Mouse (Mus musculus) monocyte, adult 5-6 weeks (primary cell): Measurements from ENCODE around the gene Sh3bp1. TPM values are rescaled to one million over a fixed set of nuclear protein-coding genes. Genes with fewer than 3 reads are reported as not detected.

Experiments used
- ATAC-seq: fragments of 153-309, 156-312 bp; replicated peaks from 2 replicates; pipeline ENCODE4 v1.8.0; 2017; ENCODE audit warnings: mild to moderate bottlenecking; ENCODE audit not compliant: low TSS enrichment, insufficient number of reproducible peaks, severe bottlenecking, poor library complexity, low FRiP score
- total RNA-seq: library from RNA; stranded (forward); fragments of 200-1000, 200-491, 200-594 nt; gene quantifications from 3 replicates; pipeline ENCODE4 v1.2.3, GENCODE M21; 2017

Sh3bp1 gene
- total RNA-seq, 1 experiment from 2014 or later = 18.5 TPM

DNA sequence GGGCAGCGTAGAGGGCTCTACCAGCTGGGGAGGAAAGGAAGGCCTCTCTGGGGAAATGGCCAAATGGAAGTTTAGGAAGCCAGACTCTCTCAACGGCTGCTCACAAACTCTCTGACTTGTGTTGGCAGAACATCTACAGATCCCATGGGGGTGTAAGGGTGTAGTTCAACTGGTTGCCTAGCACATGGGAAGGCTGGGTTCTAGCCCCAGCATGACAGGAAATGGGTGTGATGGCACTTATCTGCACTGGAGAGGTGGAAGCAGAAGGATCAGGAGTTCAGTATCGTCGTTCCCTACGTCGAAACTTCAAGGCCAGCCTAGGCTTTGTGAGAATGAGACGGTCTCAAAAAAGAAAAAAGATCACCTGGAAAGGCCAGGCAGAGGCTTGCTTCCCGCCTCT, 9.4 kb downstream of the Sh3bp1 start:
- ATAC-seq = no peak

DNA sequence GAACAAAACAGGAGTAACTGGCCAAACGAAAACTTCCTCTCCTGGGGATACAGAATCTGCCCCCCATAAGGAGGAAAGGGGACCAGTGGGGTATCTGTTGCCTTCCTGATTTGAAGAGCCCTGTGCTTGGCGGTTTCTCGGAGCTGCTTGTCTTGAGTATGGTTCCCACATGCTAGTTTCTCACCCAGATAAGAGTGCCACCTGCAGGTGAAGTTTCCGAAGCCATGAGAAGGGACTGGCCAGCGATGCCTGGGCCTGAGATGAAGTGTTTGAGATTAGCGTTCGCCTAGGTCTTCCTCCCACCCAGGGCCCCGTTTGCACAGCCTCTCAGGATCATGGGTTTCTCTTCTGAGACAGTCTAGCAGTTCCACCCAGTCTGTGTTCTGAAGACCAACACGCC, 12.5 kb downstream of the Sh3bp1 start:
- no peak for ATAC-seq

DNA sequence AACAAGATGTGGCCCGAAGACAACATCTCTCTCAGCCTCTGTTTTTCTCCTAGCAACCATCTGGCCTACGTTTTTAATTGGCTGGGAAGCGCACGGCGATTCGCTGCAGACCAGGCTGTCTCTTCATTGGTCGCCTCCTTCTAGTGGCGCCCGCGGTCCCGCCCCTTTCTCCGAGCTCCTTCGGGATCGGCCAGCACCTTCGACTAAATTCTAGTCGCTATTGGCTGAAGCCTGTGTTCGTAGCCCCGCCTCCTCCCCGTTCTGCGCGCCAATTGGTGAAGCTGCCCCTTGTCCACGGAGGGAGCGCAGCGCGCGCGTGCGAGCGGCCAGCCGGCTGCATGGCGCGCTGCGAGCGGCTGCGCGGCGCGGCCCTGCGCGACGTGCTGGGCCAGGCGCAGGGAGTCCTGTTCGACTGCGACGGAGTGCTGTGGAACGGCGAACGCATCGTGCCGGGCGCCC, 14.1 kb downstream of the Sh3bp1 start, which contains the start of gene Pdxp:
Gene Pdxp, plus strand, starts transcription at position 288 of the 459 bp plus-strand sequence.
- ATAC-seq = peak; percentile 89

GRCm38 (mm10) chr15:78914091-78914822, 14.7 kb downstream of the Sh3bp1 start:
- ATAC-seq = no peak

GRCm38 (mm10) chr15:78914823-78915659, 15.5 kb downstream of the Sh3bp1 start:
- no peak for ATAC-seq

DNA sequence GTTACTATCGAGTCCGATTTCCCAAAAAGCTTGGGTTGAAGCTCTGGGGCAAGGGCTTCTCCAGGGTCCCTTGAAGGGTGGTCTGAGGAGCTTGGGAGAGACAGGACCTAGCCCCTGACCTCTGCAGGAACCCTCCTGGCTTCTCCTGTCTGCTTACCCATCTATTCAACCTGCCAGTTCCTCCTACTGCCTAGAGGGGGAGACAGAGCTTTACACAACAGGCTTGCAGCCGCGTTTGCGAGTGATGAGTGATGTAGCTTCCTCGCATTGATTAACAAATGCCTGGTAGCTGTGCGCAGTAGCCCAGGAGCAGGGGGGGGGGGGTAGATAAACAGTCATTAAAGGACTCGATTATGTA, 16.1 kb downstream of the Sh3bp1 start:
- ATAC-seq = peak; percentile 65

DNA sequence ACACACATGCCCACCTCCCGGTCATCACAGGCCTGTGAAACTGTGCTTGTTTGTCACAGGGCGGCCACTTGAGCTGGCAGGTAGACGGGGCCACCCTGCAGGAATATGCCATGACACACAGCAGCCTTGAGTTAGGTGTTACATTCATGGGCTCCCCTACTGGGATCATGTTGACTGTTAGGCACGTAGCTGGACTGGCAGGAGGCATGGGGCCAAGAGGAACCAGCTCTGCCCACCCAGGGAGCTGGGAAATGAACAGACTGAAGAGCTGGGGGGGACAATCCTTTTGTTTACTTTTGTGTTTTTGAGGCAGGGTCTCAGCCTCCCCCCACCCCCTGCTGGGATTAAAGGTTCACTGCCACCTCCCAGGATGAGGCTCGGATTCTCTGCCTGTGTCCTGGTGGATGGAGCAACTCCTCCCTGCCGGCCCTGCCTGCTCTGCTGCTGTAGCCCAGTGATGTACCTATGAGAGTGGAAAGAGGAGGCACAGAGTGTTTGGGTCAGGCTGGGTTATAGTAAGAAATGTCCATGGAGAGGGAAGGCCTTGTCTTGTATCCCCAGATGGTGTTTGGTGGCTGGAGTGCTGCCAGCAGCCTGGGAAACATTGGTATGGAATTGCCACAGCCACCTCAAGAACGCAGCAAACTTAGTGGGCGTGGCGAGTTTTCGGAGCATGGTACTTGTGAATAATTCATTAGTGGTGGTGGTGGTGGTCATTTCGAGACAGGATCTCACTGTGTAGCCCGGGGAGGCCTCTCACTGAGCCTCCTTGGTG, 16.7 kb downstream of the Sh3bp1 start:
- no peak for ATAC-seq

- ATAC-seq = no peak
These were observed 18.6 kb downstream of the Sh3bp1 start for GRCm38 (mm10) chr15:78918126-78918525.

- no peak for ATAC-seq
These were observed 20.3 kb downstream of the Sh3bp1 start for GRCm38 (mm10) chr15:78919914-78920313.

DNA sequence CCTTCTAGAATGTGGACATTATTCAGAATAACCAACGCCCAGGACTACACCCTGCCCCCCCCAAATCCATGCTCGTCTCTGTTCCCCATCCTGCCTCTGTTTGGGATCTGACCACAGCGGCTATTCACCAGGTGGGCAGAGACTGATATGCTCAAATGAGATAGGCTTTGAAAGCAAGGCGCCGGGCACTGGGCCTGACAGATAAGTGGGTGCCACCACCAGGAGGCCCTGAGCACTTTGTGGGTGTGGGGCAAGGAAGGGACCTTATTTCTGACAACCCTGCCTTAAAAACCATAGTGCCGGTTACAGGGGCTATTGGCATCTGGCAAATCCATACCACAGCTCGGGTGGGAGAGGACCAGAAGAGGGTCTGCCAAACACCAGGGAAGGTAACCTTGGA, 23.1 kb downstream of the Sh3bp1 start:
- ATAC-seq = no peak

- peak; percentile 42; the same call in 1 of the 2 replicates for ATAC-seq
These were observed 24.0 kb downstream of the Sh3bp1 start for GRCm38 (mm10) chr15:78923585-78923984.

DNA sequence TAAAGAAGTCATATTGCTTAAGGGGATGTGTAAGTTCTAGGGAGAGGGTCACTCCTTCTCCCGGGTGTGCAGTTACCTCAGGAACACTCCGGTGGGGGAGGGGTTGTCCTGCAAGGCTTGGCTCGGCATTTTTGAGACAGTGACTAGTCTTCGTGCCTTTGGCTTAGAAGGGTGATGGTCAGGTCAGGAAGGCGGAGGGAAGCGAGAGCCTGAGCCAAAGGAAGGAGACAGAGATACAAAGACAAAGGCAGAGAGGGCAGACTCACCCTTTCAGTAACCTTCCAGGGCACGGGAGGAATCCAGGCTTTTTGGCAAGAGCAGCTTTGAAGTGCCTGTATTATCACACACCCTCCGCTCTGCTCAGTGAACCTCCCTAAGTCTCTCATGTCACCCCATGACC, 25.6 kb downstream of the Sh3bp1 start:
- no peak for ATAC-seq

DNA sequence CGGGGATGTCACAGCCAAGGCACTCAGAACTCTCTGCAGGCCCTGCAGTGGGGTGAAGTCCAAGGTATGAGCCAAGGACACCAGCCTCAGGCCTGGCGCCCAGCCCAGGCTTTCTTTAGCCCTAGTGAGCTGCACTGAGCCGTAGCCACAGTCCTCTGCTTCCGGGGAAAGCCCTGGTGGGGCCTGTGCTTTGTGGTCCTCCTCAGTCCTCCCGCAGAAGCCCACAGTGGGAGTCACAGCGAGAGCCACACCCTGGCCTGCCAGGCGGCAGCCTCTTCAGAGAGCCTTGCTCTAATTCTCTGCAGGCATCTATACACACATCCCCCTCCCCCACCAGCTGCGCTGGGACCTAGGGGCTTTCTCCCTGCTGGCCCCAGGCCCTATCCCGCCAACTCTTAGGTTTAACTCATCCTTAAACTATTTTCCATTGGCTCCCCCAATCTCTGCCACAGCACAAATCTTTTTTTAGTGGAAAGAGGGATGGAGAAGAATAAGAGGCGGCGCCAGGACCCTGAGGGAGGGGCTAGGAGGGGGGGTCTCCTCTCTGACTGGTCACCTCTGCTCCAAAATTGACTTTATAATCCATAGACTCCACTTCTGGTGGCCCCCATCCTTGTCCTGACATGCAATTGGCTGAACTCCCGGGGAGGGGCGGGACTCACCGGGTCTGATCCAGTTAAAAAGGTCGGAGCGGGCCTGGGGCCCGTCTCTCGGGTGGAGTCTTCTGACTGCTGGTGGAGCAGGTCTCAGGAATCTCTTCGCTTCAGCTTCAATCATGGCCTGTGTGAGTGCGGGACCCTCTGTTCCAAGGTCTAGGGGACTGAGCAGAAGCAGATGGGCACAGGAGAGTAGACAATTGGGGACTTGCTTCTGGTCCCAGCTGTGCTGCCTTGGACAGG, 26.7 kb downstream of the Sh3bp1 start, which contains the start of gene Lgals1:
Gene Lgals1, plus strand, starts transcription at position 705 of the 899 bp plus-strand sequence.
- ATAC-seq = no peak; the same call in 1 of the 2 replicates

- no peak for ATAC-seq
These were observed 27.6 kb downstream of the Sh3bp1 start for GRCm38 (mm10) chr15:78927021-78927787.

- peak; percentile 80 for ATAC-seq
These were observed 28.4 kb downstream of the Sh3bp1 start for GRCm38 (mm10) chr15:78927788-78928457.

DNA sequence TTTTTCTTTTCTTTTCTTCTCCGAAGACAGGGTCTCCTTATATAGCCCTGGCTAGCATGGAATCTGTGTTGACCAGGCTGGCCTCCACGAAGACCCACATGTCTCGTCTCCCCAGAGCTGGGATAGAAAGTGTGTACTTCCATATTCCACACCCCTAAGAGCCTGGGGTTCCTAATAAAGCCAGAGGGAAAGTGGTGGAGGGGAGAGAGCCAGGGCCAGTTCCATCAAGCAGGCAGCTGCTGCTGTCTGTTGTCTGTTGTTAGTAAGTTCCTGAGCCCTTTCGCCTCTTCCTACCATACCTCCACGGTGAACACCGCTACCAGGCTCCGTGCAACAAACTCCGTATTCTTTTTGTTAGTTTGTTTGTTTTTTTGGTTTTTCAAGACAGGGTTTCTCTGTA, 29.0 kb downstream of the Sh3bp1 start:
- ATAC-seq = no peak

- no peak for ATAC-seq
These were observed 30.7 kb downstream of the Sh3bp1 start for GRCm38 (mm10) chr15:78930192-78930706.
